Mouse (Mus musculus) layer of hippocampus, adult 9-10 months (tissue): ENCODE results near the gene Gngt2.

ENCODE experiments used
- DNase-seq: peaks from one replicate; pipeline ENCODE4 v3.0.0; 2022; ENCODE audit warnings: low spot score

The Gngt2 gene

DNA sequence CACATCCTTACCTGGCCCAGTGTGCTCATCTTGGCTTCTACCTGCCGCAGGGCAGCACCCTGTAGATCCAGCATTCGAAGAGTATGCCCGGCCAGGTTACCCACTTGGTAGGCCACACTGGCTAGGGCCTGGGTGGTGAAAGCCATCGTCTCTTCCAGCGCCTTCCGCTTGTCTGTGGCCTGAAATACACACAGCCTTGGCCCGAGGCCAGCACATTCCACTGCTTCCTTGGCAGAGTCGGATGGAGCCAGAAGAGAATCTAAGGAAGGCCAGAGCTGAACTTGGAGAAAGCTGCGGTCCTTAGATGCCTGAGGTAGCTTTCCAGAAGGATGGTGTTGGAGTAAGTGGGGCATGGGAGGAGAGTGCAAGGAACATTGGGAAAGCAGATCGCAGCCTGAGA is at the start of gene Gngt2:
Gngt2 (plus strand) TSS at position 158 of the 400 bp plus-strand sequence.
- no peak for DNase-seq

DNA sequence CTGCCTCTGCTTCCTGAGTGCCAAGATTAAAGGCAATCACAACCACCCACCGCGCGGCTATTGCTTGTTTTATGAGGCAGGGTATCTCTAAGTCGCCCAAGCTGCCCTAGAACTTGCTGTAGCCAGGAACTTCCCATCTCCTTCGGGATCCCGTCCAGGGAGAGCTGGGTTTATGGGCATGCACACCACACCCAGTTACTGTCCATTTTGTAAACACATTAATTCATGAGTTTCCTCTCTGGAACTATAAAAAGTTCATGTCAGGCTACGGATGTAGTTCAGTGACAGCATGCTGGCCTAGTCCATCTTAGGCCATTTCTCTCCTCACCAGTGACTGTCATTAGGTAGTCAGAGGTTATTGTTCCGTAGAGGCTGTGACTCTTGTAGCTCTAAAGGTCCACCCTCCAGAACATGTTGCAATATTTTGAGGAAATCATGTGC is 47.5 kb upstream of the Gngt2 start:
- no peak for DNase-seq

DNA sequence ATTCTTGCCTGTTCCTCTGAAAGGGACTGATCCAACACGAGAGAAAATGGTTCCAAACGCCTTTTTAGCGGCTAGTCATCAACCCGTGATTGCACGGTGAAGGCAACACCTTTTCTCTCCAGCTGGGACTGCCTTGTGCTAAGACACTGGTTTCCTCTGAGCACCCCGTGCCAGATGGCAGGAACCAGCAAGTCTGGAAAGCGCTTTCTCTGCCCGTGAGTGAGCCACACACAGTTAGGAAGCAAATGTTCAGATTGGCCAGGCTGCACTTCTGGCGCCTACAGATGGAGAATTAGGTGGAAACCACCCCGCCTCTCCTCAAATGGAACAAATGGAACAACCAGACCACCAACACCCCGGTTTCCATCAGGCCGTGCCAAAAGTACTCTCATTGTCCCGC is 45.2 kb upstream of the Gngt2 start:
- peak; percentile 56 for DNase-seq

DNA sequence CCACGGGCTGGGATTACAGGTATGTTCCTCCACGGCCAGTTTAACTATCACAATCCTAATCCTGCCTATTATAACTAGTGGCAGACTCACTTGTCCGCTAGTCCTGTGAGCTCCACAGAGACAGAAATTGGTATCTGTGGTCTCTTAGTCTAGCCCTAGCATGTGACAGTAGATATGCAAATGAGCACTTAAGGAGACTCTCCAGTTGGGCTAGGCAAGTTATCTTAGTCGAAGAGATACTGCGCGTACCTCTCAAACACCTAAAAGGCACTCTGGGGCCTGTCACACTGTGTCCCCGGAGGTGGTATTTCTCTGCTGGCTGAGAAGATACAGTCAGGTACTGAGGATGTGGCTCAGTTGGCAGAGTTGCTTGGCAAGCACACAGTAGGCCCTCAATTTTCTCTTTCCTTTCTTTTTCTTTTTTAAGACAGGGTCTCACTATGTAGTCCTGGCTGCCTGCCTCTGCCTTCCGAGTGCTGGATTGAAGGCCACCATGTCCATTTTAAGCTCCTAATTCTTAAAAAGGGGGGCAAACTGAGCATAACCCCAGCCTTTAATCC is 44.0 kb upstream of the Gngt2 start:
- no peak for DNase-seq

DNA sequence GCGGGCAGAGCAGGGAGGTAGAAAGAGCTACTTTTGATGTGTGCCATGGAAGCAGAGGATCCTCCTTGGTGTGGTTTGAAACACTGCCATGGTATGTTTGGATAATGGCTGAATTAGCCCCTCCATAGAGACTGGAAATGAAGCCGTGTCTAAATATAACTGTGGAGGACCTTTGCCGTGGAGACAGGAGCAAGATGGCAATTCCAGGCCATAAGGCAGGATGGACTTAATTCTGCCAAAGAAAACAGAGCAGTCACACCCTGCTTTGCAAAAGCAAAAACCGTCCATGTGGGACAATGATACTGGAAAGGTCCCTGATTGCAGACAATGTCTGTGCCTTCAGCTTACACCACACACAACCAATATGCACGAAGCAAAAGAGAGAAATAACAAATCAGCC is 42.8 kb upstream of the Gngt2 start:
- DNase-seq, result no peak

DNA sequence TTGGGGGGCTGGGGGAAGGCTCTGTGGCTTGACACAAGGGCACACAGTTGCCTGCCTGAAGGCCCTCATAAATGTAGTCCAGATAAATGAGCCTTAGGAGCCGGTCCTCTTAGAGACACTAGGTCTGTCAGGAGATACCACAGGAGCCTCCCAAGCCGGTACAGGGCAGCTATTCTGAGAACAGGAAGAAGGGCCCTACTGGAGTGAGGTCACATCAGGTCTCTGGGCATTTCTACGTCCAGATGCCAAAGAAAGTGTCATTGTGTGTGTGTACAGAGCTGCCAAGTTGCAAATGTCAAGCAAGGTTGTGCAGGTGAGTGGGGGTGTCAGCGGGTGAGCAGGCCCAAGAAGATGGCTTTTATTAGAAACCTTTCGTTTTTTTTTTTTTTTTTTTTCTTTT is 41.4 kb upstream of the Gngt2 start:
- DNase-seq, result no peak

DNA sequence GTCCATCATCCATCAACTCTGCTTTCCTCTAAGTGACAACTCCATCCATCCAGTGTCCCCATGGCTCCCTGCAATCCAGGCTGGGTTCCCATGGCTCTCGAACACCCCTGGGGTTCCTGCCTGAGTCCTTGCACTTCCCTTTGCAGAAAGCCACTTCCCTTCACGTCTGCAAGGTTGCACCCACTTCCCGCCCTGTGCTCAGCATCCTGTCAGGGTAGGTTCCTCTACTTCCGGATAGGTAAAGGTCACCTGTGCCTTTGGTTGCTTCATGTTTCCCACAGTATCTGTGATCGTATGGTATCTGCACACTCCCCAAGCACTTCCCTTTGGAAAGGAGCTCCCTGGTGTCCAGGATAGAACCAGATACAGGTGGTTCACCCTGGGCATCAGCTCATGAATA is 32.0 kb upstream of the Gngt2 start:
- no peak for DNase-seq

DNA sequence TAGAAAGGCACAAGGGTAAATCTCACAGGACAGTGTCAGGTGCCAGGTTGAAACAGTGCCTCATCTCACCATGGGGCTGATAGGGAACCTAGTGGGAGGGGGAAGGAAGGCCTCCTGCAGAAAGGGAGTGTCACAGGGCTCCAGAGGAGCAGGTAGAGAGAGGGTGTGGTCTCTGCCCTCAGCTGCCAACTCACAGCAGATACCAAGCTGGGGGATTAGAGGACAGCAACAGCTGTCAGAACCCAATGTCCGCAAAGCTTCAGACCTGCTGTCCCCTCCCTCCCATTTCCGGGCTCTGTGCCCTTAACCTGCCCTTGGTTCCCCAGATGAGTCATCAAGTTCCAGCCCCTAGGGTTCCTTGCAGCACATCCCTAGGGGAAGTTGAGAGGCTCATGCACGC is 31.5 kb upstream of the Gngt2 start:
- no peak for DNase-seq

DNA sequence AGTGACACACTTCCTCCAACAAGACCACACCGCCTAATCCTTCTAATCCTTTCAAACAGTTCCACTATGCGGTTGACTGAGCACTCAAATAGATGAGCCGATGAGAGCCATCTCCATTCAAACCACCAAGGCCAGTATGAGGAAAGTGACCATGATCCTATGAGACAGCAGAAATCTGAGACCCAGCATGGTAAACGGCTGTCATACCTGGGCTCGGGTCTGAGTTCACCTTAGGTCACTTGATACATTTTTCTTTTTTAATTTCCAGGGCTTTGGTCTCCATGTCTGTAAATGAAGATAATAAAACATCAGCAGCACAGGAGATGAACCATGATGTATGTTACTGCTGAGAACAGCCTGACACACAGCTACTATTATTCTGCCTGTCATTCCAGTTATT is 29.1 kb upstream of the Gngt2 start:
- no peak for DNase-seq

DNA sequence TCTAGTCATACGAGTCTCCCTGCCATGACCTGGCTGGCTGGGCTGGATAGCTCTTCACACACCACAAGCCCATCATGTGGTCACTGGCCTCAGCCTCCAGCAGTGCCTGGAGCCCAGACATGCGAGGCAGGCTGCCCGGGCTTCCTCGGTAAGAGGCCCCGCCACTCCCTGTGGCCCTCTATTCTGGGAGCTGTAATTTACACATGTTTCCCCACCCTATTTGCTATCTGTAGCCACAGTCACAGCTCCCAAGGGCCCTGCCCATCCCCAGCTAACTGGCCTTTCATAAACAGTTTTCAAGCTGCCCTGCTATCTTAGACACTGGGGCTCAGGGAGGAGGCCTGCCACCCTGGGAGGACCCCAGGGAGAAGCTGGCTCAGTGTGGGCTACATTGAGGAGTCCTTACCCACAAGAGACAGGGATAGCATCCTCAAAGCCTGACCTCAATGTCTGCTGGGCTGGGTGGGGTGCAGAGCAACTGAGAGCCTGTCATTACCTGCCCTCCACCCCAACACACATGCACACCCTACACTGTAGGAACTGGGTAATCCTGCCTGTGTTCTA is 28.5 kb upstream of the Gngt2 start:
- no peak for DNase-seq

DNA sequence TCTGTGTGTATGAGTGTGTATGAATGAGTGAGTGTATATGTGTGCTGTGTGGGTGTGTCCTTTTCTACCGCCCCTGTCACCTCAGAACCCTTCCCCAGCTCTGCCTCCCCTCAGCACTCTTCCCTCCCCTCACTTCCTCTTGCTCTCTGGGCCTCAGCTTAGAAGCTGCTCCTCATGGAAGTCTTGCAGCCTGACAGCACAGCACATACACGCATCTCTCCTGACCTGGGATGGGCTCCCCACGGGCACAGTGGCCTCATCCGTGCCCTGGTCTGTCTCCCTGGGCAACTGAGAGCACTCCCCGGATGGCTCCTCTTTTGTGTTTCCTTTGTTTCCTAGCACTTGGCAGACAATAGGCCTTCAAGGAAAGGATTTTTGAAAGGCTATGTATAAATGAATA is 27.4 kb upstream of the Gngt2 start:
- no peak for DNase-seq

DNA sequence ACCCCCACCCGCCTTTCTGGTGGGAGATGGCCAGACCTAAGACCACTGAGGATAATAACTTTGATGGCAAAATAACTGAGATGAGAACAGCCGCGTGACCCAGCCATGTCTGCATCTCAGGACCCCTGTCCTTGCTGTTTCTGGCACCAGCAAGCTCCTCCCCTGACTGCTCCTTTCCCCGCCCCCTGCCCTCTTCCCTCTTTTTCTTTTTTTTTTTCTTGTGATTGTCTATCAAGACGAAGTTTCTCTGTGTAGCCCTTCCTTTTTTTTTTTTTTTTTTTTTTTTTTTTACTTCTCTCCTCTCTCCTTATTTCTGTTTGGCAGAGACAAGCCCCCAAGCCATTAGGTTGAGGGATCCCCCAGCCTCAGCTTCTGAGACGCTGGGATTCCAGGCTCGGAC is 26.2 kb upstream of the Gngt2 start:
- DNase-seq, result no peak

DNA sequence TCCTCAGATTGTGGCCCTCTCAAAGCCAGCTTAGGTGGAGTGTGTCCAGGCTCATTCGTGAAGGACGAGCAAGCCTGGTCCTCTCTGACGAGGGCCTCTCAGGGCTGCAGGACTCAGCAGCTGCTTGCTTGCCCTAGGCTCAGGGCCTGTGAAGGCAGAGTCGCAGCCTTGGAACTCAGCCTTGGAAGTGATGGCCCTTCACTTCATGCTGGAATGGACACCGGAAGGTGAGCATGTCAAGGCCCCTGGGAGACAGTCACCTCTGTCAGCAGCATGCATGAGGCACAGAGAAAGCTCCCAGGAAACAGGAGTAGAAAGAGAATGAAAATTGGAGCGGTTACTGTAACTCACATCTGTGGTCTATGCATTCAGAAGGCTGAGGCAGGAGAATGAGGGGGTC is 25.3 kb upstream of the Gngt2 start:
- no peak for DNase-seq

DNA sequence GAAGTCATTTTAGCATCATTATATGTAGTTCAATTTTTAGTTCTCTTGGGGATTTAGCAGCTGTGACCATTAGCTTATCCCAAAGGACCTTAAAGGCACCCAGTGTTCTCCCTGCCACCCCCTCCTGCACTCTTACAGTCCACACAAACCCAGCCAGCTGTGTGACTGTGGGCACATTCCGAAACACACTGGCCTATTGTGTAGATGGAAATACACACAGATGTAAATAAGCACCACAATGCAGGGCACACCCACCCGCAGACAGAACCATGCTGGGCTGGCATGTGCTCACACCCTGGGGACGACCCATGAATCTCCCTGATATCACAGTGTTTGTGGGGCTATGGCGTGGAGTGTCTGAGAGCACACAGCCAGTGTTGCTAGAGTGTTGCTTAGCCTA is 24.8 kb upstream of the Gngt2 start:
- no peak for DNase-seq

DNA sequence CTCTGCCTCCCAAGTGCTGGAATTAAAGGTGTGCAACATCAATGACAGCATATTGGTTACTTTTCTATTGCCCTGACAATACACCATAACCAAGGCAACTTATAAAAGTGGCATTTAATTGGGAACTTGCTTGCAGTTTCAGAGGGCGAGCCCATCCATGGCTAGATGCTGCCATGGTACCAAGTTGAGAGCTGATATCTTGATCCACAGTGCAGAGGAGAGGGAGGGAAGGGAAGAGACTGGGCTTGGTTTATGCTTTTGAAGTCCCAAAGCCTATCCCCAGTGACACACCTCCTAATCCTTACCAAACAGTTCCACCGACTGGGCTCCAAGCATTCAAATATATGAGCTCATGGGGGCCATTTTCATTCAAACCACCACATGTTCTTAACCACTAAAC is 22.9 kb upstream of the Gngt2 start:
- no peak for DNase-seq

DNA sequence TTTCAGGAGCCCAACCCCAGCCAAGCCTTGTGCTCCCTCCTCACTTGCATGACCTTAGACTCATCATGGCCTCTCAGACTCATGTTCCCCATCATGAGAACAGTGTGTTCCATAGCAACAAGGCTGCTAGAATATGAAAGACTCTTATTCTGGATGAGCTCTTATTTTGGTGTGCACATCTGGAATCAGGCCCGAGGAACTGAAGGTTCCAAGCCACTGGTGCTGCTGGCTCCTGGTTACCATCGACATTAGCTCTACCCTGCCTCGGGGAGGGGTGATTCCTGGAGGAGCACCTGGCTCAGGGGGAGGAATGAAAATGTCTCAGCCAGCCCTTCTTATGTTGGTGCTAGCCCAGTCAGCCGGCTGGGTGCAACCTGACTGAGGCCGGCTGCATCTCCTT is 22.2 kb upstream of the Gngt2 start:
- no peak for DNase-seq

DNA sequence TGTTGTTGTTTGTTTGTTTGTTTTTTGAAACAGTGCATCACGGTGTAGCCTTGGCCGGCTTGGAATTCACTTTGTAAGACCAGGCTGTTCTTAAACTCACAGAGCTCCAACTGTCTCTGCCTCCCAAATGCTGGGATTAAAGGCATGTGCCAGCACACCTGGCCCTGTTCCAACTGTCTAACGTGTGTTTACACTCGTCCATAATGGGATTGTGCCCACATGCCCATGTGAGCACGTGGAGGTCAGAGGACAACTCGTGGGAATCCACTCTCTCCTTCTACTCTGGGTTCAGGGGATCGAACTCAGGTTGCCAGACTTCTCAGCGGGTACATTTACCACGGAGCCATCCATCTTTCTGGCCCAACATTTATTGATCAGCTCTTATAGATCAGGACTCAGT is 21.6 kb upstream of the Gngt2 start:
- DNase-seq, result no peak

DNA sequence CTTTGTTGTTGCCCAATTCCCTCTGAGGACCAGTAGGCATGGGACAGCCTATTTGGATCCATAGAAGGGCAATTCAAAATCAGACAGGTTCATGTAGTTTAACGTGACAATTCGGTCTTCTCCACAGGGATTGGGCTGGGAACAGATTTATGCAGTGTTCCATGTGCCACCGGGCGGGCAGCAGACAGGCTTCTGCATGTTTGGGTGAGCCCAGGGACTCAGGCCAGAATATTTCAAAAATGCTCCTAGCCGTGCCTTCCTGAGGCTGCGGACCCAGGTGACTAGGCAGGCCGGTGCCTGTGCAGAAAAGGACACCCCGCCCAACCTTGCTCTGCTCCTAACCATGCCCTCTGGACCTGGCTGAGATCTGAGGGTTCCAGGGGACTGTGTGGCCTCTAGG is 17.9 kb upstream of the Gngt2 start:
- no peak for DNase-seq

DNA sequence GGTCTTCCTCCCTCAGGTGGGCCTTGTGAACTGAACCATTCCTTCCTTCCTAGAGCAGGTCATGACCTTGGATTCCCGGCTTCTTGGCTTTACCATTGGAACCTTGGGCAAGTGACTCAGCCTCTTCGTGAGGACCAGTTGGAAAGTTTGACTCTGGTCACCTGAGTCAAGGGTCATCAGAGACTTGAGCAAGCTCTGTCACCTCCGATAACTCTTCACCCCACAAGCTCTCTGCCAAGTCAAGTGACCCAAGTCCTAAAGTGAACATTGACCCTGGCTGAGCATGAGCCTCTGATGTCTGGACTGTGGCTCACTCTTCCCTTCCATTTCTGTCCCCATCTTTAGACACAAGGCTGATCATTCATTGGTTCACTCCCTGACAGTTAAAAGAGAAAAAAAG is 15.5 kb upstream of the Gngt2 start:
- no peak for DNase-seq

DNA sequence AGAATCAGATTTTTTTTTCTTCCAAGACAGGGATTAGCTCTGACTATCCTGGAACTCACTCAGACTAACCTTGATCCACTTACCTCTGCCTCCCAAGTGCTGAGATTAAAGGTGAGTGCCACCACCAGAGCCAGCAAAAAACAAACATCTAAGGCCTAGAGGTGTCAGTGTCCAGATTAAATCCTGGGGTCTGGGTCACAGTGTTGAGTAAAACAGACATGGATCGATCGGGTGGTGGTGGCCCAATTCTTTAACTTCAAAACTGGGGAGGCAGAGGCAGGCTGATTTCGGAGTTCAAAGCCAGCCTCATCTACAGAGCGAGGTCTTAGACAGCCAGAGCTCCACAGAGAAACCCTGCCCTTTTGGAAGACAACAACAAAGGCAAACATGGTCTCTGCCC is 14.6 kb upstream of the Gngt2 start:
- no peak for DNase-seq

DNA sequence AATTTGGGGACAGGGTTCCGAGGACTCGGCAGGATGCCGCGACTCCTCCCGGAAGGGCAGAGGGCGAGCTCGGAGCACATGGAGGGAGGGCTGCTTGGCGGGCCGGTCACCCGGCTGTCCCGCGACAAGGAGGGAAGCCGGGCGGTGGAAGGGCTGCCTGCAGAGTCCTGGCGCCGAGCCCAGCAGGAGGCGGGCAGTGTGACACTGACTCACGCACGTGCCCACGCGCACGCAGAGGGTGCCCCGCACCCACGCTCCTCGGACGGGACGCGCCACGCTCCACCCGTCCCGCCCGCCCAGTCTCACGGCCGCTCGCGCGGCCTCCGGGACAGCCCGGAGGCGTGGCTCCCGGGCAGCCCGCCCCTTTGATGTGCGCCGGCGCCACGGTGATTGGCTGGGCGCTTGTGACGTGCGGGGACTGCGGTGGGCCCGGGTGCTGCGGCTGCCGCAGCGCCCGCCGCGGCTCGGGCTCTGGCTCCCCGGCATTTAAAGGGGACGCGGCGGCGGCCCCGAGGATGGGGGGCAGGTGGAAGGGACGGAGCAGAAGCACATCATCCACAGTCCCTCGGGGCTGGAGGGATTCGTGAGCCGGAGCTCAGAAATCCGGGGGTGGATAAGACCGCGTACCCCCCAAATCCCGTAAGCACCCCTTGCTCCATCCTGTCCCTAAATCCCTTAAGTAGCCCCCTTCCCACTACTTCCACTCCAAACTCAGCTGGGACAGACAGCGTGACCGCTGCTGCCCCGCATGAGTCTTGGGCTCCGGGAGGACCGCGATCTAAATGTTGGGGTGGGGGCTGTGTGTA is 12.7 kb upstream of the Gngt2 start, which contains the start of gene Phospho1:
Phospho1 (plus strand) TSS at position 429 of the 806 bp plus-strand sequence.
- DNase-seq, result no peak

DNA sequence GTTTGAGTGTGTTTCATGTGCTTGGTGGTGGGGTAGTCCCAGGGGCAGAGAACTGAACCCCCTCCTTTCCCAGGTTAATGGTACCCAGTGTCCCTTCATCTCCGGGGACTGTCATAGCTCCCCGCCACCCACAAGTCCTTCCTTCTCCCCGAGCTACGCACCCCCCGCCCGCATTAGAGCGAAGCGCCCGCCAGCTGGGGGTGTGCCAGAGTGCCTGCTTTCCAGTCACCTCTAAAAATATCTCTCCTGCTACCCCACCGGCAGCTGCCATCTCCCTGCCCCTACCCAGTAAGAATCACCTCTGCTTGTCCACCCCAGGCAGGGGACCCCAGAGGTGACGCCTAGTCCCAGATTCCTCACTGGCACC is 12.2 kb upstream of the Gngt2 start:
- DNase-seq, result no peak

DNA sequence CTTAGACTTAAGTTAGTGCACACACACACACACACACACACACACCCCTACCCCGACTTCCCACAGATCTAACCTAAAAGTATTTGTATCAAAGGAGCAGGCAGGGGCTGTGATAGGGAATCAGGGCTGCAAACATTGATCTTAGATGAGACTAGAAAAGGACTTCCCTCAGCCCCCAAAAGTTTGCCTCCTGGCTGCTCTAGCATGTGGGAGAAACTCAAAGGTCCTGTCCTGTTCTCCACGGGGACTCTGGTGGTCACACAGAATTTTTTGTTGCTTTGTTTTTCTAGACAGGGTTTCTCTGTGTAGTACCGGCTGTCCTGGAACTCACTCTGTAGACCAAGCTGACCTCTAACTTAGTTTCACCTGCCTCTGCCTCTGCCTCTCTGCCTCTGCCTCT is 11.4 kb upstream of the Gngt2 start:
- DNase-seq, result no peak
